ENCODE assay signal across 25 mouse cellular contexts in genomic region chr9:120984509-120984908, GRCm38 (mm10). TPM values are rescaled to one million over a fixed set of nuclear protein-coding genes. Genes with fewer than 3 reads are reported as not detected.
DNase-seq lines count a peak whose midpoint lies in the region; ATAC-seq and TF ChIP-seq lines count a peak whose summit lies in the region.
"Had no signal": no experiment of that assay in that cellular context is flagged by ENCODE, and none has a peak within 500 bp of the region (broad histone marks: within the 10 kb centered on the region; RNA-seq: fewer than 3 reads in every experiment).

No protein-coding gene starts in this region.

- no peaks in the 10 kb centered on the region for H3K9me3 ChIP-seq in liver, embryonic 11.5 days (ENCODE audit: control insufficient read depth, low read length)
- no peaks in the 10 kb centered on the region for H3K9me3 ChIP-seq in embryonic facial prominence, embryonic 14.5 days (ENCODE audit: control insufficient read depth, low read length)
- H3K9me3 ChIP-seq in intestine, postnatal 0 days (ENCODE audit: control insufficient read depth): no peaks in the 10 kb centered on the region
- H3K9me3 ChIP-seq: embryonic facial prominence, embryonic 15.5 days; heart, embryonic 12.5 days; heart, embryonic 15.5 days; hindbrain, embryonic 10.5 days; hindbrain, embryonic 13.5 days had no signal

- no peak overlapping the region for H3K27ac ChIP-seq in liver, adult 2 months (replicated peaks; ENCODE audit: insufficient read depth, low read depth, low read length)
- H3K27ac ChIP-seq in liver, embryonic 11.5 days (ENCODE audit: low read depth, low read length): no peak overlapping the region
- H3K27ac ChIP-seq in embryonic facial prominence, embryonic 14.5 days (replicated peaks; ENCODE audit: low read depth, low read length): 0 out of 2 replicates have a peak overlapping the region, but pooled peaks have one; percentile 10
- H3K27ac ChIP-seq in intestine, postnatal 0 days (ENCODE audit: low read depth, low read length): peak overlapping the region; percentile 83
- H3K27ac ChIP-seq: gastrocnemius, adult 2 months; heart, embryonic 15.5 days; hindbrain, embryonic 13.5 days had no signal

- ATAC-seq in liver, embryonic 11.5 days (replicated peaks; ENCODE audit: low FRiP score): no peak
- ATAC-seq in embryonic facial prominence, embryonic 14.5 days (ENCODE audit: low read depth): 0 out of 2 replicates have a peak, but pooled peaks have one; percentile 23
- ATAC-seq in intestine, postnatal 0 days: no peak
- ATAC-seq in megakaryocyte progenitor cell, adult 5-6 weeks (replicated peaks; ENCODE audit: poor library complexity): no peak
- ATAC-seq: forebrain, embryonic 14.5 days; forebrain, postnatal 0 days; hindbrain, embryonic 16.5 days; Patski had no signal

- H3K9ac ChIP-seq in liver, adult 2 months (ENCODE audit: low read depth, low read length): no peak overlapping the region
- no peak overlapping the region for H3K9ac ChIP-seq in liver, embryonic 11.5 days (ENCODE audit: low read depth, low read length)
- no peak overlapping the region for H3K9ac ChIP-seq in embryonic facial prominence, embryonic 14.5 days (ENCODE audit: low read depth, low read length)
- no peak overlapping the region for H3K9ac ChIP-seq in intestine, postnatal 0 days (ENCODE audit: low read depth, low read length)
- H3K9ac ChIP-seq: embryonic facial prominence, embryonic 15.5 days; forebrain, postnatal 0 days; heart, embryonic 12.5 days; heart, embryonic 15.5 days; hindbrain, embryonic 13.5 days had no signal

- peak; percentile 77 for DNase-seq in liver, adult 2 months (ENCODE audit: extremely low read depth, low read depth, low spot score)
- DNase-seq in liver, embryonic 11.5 days (ENCODE audit: low spot score): no peak
- no peak for DNase-seq in embryonic facial prominence, embryonic 14.5 days (ENCODE audit: low spot score)
- no peak for DNase-seq in kidney, adult 8-10 months
- DNase-seq: adrenal gland, postnatal 10 days; adrenal gland, postnatal 36 days; cerebellum, adult 18-20 months; cerebellum, adult 9-10 months; cerebellum, postnatal 25 days; forebrain, postnatal 0 days; gastrocnemius, adult 2 months; gastrocnemius, postnatal 14 days; heart, adult 11 months; heart, postnatal 10 days; heart, postnatal 36 days had no signal

- H3K4me3 ChIP-seq in liver, adult 2 months (ENCODE audit: insufficient read depth, low read depth, low read length): no peak overlapping the region
- H3K4me3 ChIP-seq in liver, embryonic 11.5 days (ENCODE audit: low read depth, low read length): no peak overlapping the region
- no peak overlapping the region for H3K4me3 ChIP-seq in embryonic facial prominence, embryonic 14.5 days (ENCODE audit: low read depth, low read length)
- H3K4me3 ChIP-seq in intestine, postnatal 0 days (ENCODE audit: low read depth, low read length): no peak overlapping the region
- H3K4me3 ChIP-seq: embryonic facial prominence, embryonic 15.5 days; gastrocnemius, adult 2 months; heart, embryonic 12.5 days; heart, embryonic 15.5 days; hindbrain, embryonic 10.5 days; hindbrain, embryonic 13.5 days had no signal

- no peak overlapping the region for H3K4me2 ChIP-seq in liver, embryonic 11.5 days
- no peak overlapping the region for H3K4me2 ChIP-seq in embryonic facial prominence, embryonic 14.5 days (ENCODE audit: low read depth, low read length)
- no peak overlapping the region; the same call in 1 of the 2 replicates for H3K4me2 ChIP-seq in intestine, postnatal 0 days (replicated peaks; ENCODE audit: low read depth)
- H3K4me2 ChIP-seq: embryonic facial prominence, embryonic 15.5 days; heart, embryonic 12.5 days; heart, embryonic 15.5 days; hindbrain, embryonic 13.5 days had no signal

- TF ChIP-seq CTCF in liver, adult 2 months (IDR thresholded peaks at IDR 0.05; ENCODE audit: low read depth, low read length): no peak
- no peak for TF ChIP-seq CTCF in intestine, postnatal 0 days (IDR thresholded peaks at IDR 0.05; ENCODE audit: low read depth)

- no peaks in the 10 kb centered on the region for H3K79me2 ChIP-seq in liver, adult 2 months (ENCODE audit: control insufficient read depth, insufficient read depth, low read length)

- no peaks in the 10 kb centered on the region for H3K27me3 ChIP-seq in liver, adult 2 months (ENCODE audit: control insufficient read depth, insufficient read depth, low read length)
- H3K27me3 ChIP-seq in liver, embryonic 11.5 days (replicated peaks; ENCODE audit: control insufficient read depth, insufficient read depth, low read length): no peaks in the 10 kb centered on the region
- H3K27me3 ChIP-seq in embryonic facial prominence, embryonic 14.5 days (replicated peaks; ENCODE audit: control insufficient read depth, insufficient read depth, low read length): no peaks in the 10 kb centered on the region
- no peaks in the 10 kb centered on the region for H3K27me3 ChIP-seq in intestine, postnatal 0 days (replicated peaks; ENCODE audit: control insufficient read depth, insufficient read depth, low read length)
- H3K27me3 ChIP-seq: embryonic facial prominence, embryonic 15.5 days; heart, embryonic 12.5 days; heart, embryonic 15.5 days; hindbrain, embryonic 13.5 days; Patski had no signal

- H3K36me3 ChIP-seq in liver, adult 2 months (ENCODE audit: control insufficient read depth, insufficient read depth, low read length): no peaks in the 10 kb centered on the region
- H3K36me3 ChIP-seq in liver, embryonic 11.5 days (ENCODE audit: control insufficient read depth, insufficient read depth, low read length): no peaks in the 10 kb centered on the region
- no peaks in the 10 kb centered on the region for H3K36me3 ChIP-seq in embryonic facial prominence, embryonic 14.5 days (ENCODE audit: control insufficient read depth, insufficient read depth, low read length)
- H3K36me3 ChIP-seq in intestine, postnatal 0 days (ENCODE audit: control insufficient read depth, insufficient read depth): no peaks in the 10 kb centered on the region; the same call in 1 of the 2 replicates
- H3K36me3 ChIP-seq: embryonic facial prominence, embryonic 15.5 days; heart, embryonic 12.5 days; heart, embryonic 15.5 days had no signal

- peaks cover 15% of the 10 kb centered on the region for H3K4me1 ChIP-seq in liver, adult 2 months (ENCODE audit: control insufficient read depth, insufficient read depth, low read length)
- H3K4me1 ChIP-seq in liver, embryonic 11.5 days (replicated peaks; ENCODE audit: control insufficient read depth, insufficient read depth, low read length): peaks cover 4% of the 10 kb centered on the region
- 0 out of 2 replicates have a peak, but pooled peaks cover 2% of the 10 kb centered on the region for H3K4me1 ChIP-seq in embryonic facial prominence, embryonic 14.5 days (ENCODE audit: control insufficient read depth, insufficient read depth, low read length)
- peaks cover 12% of the 10 kb centered on the region for H3K4me1 ChIP-seq in intestine, postnatal 0 days (replicated peaks; ENCODE audit: control insufficient read depth, insufficient read depth, low read length)

- TF ChIP-seq POLR2A in liver, adult 2 months (IDR thresholded peaks at IDR 0.05; ENCODE audit: extremely low read depth, insufficient read depth, low read length): no peak

- WGBS in liver, adult 2 months: 31% methylated on average over 5 of the region's 5 CpGs
- 67% methylated on average over 5 of the region's 5 CpGs for WGBS in liver, embryonic 11.5 days
- 44% methylated on average over 5 of the region's 5 CpGs for WGBS in embryonic facial prominence, embryonic 14.5 days
- WGBS in intestine, postnatal 0 days: 76% methylated on average over 5 of the region's 5 CpGs

RNA-seq across cellular contexts. Expression of gene Ctnnb1, which starts 55.5 kb away (rescaled TPM):
- total RNA-seq in liver, adult 2 months (2014; rRNA removed): 278 and 319 TPM in 2 replicates
- polyA plus RNA-seq in liver, adult 2 months (2012; rRNA removed): 34.3 and 41.4 TPM in 2 replicates
- polyA plus RNA-seq in liver, embryonic 11.5 days (2014; fragmentation: Nextera tagmentation; extraction: Ambion mirVana): 326 TPM in 2 replicates
- polyA plus RNA-seq in embryonic facial prominence, embryonic 14.5 days (2014; fragmentation: Nextera tagmentation; extraction: Ambion mirVana): 716 and 779 TPM in 2 replicates
- 363 and 364 TPM in 2 replicates for polyA plus RNA-seq in intestine, postnatal 0 days (2015; fragmentation: Nextera tagmentation; extraction: Ambion mirVana)
- total RNA-seq in megakaryocyte progenitor cell, adult 5-6 weeks (2015): 308 and 319 TPM in 2 replicates
- 339 and 406 TPM in 2 replicates for total RNA-seq in megakaryocyte progenitor cell, adult 5-6 weeks (2017)

Comparison
In these comparisons a context has a peak if more than half of its experiments do, and no peak if none do; other contexts are left out.
1. H3K27ac ChIP-seq: peak in embryonic facial prominence, embryonic 14.5 days (single experiment) and intestine, postnatal 0 days (single experiment); none in liver, adult 2 months (single experiment) and liver, embryonic 11.5 days (single experiment).